Mouse (Mus musculus): ENCODE results near the gene Olfr370.
"Not testable (repeated sequence)": the region's sequence is repeated elsewhere in the genome, so short reads cannot be mapped to it uniquely, and the experiment has no call there.

Gene Olfr370

GRCm38 (mm10) chr8:83535736-83536135 lies at the start of gene Olfr370:
Olfr370 (plus strand) TSS chr8:83535780.
- DNase-seq (ENCODE audit: low read depth, low spot score), result no peak

DNA sequence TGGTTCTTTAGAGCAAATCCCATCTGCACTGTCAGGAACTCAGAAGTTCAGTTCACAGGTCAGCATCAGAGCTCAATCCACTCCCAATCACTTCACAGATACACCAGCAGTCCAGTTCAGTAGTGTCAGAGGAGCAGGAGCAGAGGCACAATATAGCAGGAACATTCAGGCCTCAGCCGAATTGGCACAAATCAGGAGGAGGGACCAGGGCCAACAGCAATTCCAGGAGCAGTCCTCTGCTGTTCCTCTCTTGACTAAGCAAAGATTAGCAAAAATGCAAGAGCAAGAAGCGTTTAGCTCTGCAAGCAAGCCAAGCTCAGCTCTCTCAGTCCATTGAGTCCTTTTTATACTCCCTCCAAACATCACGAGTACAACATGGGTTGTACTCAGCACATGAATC lies 23.9 kb upstream of the Olfr370 start:
- no peak for DNase-seq (ENCODE audit: low read depth, low spot score)

DNA sequence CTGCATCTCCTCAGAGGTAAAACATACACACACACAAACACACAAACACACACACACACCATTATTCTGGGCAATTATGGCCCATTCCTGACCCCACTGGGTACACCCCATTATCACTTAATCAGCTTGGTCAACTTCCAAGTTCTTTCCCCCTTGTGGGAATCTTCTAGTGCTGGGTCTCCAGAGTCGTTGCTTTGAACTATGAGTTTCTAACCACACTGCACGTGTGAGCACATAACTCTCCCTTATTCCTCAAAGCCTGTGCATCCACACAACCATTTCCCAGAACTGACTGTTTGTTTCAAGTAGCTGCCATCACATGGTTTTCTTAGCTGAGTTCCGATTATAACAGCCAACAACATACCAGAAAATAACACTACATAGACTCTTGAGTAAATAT lies 15.1 kb upstream of the Olfr370 start:
- no peak for DNase-seq (ENCODE audit: low read depth, low spot score)

GRCm38 (mm10) chr8:83520907-83521306 lies 14.7 kb upstream of the Olfr370 start:
- DNase-seq (ENCODE audit: low read depth, low spot score), result not testable (repeated sequence)

DNA sequence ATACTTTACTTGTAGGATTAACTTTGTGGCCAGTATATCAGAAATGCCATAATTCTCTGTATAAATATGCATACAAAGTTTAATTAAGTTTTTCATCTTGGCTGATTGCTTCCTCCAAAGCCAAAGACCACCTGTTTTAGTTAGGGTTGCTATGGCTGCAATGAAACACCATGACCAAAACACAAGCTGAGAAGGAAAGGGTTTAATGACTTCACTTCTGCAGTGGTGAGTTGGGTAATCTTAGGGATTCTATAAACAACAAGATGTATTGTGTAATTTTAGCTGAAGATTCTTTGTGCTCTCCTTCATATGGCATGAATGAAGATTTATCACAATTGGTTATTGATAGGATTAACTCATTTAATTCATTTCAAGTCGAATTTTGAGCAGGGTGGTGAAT lies 14.3 kb upstream of the Olfr370 start:
- no peak for DNase-seq (ENCODE audit: low read depth, low spot score)

GRCm38 (mm10) chr8:83534802-83535201 lies 778 bp upstream of the Olfr370 start:
- DNase-seq (ENCODE audit: low read depth, low spot score), result no peak

- no peak for DNase-seq (ENCODE audit: low read depth, low spot score)
These were observed 27.1 kb downstream of the Olfr370 start for GRCm38 (mm10) chr8:83562669-83563068.

DNA sequence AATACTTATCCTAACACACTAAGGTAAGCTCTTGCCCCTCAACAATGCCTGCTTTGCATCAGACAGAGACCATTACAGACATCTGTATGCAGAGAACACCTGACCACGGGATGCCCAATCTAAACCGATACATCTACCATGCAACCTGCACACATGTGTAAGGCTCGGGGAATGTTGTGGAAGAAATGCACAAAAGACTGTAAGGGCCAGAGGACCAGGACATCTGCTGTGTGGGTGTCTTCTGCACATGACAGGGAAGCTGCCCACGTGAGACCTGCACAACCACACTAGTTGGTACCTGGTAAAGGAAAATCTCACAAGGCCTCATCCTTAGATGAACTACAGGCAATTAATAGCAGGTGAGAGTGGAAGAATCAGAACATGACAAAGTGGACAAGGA lies 27.7 kb downstream of the Olfr370 start:
- no peak for DNase-seq (ENCODE audit: low read depth, low spot score)

DNA sequence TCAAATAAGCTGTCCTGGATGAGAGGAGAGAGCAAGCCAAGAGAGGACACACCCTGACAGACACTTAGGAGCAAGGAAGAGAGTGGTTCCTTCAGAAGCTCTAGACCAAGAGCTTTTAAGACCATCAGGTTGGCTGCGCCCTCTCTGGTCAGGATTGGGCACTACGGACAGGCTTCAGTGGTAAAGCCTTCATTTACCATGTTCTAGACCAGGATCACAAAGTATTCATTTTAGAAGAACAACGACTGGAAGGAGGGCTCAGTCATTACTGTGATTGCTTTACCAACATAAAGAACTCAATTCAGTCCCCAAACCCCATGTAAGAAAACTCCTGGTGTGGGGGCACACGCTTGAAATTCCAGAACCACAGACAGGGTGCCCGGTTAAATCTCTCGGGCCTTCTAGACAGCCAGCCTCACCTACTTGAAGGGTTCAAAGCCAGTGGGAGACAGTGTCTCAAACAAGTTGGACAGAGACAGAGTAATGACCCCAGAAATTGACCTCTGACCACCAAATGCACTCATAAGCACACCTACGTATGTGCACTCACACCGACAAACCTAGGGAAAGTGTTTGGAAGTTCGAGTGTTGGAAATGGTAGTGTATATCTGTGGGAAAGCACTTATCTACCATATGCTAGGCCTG lies 30.3 kb downstream of the Olfr370 start:
- DNase-seq (ENCODE audit: low read depth, low spot score), result no peak

DNA sequence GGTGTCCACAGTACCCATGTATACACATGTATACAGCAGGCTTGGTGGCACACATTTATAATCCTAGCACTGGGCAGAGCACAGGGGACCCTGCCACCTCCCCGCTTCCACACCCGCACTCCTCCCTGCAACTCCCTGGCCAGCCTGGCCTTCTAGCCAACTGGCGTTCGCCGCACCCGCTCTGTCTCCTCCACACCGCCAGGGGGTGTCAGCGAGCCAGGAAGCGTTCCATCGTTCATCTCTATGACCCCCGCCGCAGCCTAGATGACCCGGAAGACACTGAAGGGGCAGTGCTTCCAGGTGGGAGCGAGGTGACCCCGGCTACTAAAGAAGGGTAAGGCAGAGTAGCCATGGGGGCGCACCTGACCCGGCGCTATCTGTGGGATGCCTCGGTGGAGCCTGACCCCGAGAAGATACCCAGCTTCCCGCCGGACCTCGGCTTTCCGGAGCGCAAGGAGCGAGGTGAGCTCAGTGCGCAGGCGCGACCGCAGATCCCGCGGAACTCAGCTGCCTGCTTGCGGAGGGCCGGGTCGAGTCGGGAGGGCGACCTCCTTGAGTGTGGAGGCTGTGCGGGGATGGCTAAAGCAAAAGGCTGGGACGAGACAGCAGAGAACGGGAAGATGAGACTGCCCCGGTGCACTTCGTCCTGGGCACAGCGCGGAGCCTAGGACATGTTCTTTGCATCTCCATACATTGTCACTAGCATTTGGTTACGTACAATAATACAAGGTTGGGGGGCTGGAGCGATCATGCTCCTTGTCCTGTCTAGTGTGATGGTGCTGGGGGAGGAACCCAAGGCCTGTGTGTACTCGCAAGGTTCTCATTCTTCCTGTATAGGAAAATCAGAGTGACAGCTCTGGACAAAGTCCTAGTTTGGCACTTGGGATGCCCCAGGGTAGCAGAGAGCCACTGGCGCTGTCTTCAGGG lies 31.2 kb downstream of the Olfr370 start, which contains the start of gene Ndufb7:
TSS of gene Ndufb7 (plus strand) at position 203 of the 927 bp plus-strand sequence.
- peak; percentile 91 for DNase-seq (ENCODE audit: low read depth, low spot score)

DNA sequence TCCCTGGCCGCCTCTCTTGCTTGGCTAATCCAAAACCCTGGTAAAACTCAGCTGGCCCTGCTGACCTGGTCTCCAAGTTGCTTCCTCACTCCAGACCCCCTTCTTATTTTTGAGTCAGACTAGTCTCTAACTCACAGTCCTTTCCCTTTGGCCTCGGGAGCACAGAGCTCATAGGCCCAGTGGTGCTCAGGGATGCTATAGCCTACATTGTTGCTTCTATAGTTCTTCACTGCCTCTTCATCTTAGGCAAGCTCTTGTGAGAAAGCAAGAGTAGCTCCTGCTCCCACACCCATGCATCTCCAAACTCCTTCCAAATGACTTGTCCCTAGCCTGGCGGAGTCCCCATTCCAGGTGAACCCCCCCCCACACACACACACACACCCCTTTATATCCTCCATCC lies 32.1 kb downstream of the Olfr370 start:
- no peak for DNase-seq (ENCODE audit: low read depth, low spot score)

DNA sequence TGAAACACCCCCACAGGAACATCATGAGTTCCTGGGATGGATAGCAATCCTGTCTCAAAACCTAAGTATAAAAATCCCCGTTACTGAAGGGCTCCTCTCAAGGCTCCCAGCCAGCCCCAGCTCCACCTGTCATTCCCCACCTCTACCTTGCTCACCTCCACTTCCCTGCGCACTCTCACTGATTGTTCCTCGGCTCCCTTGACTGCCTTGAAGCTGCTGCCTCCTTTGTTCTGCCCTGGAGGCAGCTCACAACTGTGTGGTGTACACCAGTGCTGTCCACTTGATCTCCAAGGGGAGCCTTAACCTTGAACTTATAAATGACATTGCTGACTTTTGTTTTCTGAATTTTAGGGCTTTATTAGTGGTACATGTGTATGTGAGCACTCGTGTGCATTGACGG lies 32.5 kb downstream of the Olfr370 start:
- DNase-seq (ENCODE audit: low read depth, low spot score), result no peak

DNA sequence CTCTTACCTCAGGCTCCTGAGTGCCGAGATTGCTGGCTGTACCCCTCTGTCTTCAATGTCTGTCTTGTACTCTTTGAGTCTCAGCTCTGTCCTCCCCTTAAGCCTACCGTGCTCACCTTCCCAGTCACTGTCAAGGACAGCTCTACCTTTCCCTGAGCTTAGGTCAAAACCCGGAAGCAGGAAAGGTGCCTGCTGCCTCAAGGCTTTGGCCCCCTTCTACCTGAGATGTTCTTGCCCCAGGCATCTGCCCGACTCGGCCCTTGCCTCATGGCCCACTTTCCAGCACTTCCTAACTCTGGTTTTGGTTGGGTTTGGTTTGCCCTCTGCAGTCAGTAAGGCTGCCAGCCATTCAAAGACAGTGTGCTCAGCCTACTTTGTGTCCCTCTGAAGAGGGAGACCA lies 33.2 kb downstream of the Olfr370 start:
- no peak for DNase-seq (ENCODE audit: low read depth, low spot score)

DNA sequence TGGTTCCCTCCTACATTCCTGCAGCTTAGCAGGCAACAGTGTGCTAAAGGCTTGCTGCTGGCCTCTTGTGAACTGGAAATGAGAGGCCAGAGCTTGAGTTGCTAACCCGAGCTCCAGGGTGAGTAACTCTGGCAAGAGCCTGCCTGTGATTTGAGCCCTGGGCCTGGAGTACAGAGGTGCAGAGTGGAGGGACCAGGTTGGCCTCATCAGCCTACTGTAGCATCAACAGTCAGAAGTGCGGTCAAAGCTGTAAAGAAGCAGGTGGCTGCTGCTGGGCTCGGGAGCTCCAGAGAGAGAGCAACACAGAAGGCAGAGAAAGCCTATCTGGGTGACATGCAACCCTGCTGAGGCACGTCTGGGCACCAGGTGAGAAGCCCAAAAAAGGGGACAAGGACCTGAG lies 33.6 kb downstream of the Olfr370 start:
- no peak for DNase-seq (ENCODE audit: low read depth, low spot score)

DNA sequence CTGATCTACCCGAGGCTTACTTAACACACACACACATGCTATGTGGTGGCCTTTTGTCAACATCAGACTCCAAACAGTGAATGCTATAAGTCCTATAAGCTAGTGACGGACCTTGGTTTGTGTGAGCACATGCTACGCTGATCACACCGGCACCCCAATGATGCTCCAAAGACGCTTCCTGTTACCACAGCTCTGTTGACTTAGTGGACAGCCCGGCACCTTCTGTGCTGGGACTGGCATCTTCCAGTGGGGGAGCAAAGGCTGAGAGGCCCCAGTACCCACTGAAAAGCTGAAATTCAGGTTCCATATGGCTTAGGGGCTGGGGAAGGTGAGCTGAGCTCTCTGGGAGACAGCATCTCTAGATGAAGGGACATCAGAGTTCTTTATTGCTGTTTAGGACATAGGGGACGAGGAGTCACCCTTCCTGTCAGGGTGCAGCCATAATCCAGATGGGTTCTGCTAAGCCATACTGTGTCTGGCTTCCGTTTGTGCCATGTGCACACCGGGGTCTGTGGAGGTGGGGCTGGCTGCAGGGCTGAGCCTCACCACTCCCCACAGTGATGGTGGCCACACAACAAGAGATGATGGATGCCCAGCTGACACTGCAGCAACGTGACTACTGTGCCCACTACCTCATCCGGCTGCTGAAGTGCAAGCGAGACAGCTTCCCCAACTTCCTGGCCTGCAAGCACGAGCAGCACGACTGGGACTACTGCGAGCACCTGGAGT lies 34.9 kb downstream of the Olfr370 start:
- no peak for DNase-seq (ENCODE audit: low read depth, low spot score)

GRCm38 (mm10) chr8:83571001-83571340 lies 35.4 kb downstream of the Olfr370 start:
- DNase-seq (ENCODE audit: low read depth, low spot score), result not testable (repeated sequence)

GRCm38 (mm10) chr8:83571791-83572190 lies 36.2 kb downstream of the Olfr370 start:
- DNase-seq (ENCODE audit: low read depth, low spot score), result no peak

DNA sequence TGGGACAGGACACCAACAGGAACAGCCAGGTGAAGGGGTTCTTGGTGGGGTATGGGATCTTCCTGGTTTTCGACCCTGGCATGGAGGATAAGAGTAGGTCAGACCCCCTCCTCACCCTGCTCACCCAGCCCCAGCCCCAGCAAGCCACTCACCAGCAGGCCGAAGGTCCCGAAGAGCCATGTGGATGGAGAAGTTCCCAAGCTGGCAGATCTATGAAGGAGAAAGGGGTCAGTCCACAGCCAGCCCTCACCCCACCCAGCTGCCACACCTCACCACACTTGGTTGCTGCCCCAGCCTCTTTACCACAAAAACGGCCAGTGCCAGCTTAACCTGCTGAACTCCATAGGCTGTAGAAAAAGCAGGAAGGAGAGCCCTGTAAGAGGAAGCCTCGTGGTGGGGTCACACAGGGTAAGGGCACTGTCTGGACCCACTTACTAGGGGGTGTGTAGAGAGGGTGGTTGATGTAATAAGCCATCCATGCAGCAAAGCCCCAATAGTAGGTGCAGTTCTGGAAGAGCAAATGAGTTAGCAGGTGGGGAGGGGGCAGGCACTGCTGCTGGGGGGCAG lies 36.7 kb downstream of the Olfr370 start:
- DNase-seq (ENCODE audit: low read depth, low spot score), result no peak

GRCm38 (mm10) chr8:83573140-83573875 lies 37.7 kb downstream of the Olfr370 start:
- DNase-seq (ENCODE audit: low read depth, low spot score), result peak; percentile 86

- DNase-seq (ENCODE audit: low read depth, low spot score), result no peak
These were observed 39.2 kb downstream of the Olfr370 start for GRCm38 (mm10) chr8:83574631-83575315.
